Mouse (Mus musculus) brain, embryonic 14.5 days (tissue): ENCODE results near the gene Gbp8. TPM values are rescaled to one million over a fixed set of nuclear protein-coding genes. Genes with fewer than 3 reads are reported as not detected.

Experiments
- DNase-seq: peaks from one replicate; pipeline ENCODE4 v3.0.0-alpha.2; 2011; ENCODE audit warnings: low read depth
- CTCF ChIP-seq: fragments of 200-500 bp; IDR thresholded peaks from 2 replicates; pipeline ENCODE4 v1.5.1; 2012; ENCODE audit warnings: inconsistent platforms, mild to moderate bottlenecking, moderate library complexity, borderline replicate concordance; ENCODE audit not compliant: insufficient read depth, insufficient read length; ENCODE audit errors: extremely low read depth
- POLR2A ChIP-seq: fragments of 200-500 bp; IDR thresholded peaks from 2 replicates; pipeline ENCODE4 v1.6.1; 2012; ENCODE audit warnings: mild to moderate bottlenecking, inconsistent platforms, borderline replicate concordance; ENCODE audit not compliant: poor library complexity, insufficient read depth, insufficient read length, severe bottlenecking; ENCODE audit errors: extremely low read depth
- polyA plus RNA-seq: library from polyadenylated mRNA; depleted of rRNA; stranded (reverse); fragments of >200 nt; gene quantifications from 2 replicates; pipeline ENCODE4 v1.2.3, GENCODE M21; 2012; rRNA removed

Gene Gbp8
- polyA plus RNA-seq, 1 experiment = 1.1 TPM

DNA sequence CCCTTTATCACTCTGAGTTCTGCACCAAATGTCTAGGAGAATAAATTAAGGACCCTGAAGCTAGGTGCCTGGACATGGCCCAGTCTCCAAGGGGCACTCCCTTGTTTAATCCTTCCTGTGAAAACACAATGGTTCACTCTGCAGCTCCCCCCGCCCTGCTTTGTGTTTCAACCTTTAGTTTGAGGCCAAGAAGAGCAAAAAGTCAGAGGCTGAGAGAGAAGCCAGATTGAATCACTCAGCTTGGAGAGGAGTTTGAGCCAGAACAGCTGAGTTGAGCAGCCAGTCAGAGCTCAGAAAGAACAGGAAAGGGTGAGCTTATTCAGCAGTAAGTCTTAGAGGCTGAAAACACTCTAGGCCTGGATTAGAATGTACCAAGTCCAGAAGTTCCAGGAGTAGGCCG, 151.3 kb downstream of the Gbp8 start:
- no peak for TF ChIP-seq POLR2A
- TF ChIP-seq CTCF = no peak
- DNase-seq = no peak

DNA sequence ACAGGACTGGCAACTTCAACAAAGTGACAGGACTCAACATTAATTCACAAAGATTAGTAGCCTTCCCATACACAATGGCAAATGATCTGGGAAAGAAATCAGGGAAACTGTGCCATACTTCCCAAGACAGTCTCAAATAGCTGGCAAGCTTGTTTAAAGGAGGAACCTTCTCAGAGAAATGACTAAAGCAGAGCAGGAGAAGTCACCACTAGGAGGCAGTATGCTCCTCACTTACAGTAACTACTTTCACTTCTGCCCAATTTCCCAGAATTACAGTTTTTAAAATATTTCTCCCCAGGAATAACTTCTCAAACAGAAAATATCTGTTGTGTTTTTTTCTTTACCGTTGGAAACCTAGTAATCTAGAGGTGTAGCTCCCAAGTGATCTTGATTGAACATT, 152.6 kb downstream of the Gbp8 start:
- DNase-seq = peak; percentile 27
- TF ChIP-seq CTCF (no peak), POLR2A (no peak)

DNA sequence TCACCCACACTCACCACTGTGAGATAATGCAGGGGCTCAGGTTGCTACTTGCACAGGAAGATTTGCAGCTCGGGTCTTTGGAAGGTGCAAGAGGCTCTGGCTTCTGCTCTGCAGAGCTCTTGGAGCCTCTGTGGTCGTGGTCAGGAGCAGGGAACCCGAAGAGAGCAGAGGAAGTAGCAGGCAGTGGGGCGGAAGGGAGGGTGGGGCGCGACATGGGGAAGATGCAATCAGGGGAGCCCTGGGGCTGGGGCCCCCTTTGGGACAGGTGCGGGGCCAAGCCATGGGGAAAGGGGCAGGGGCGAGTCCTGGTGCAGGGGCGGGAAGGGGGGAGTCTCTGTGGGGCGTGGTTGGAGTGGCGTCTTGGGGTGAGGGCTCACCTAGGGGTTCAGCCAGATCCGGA, 156.8 kb downstream of the Gbp8 start, which contains the start of gene Abcg3:
Abcg3 (minus strand) TSS at position 184 of the 400 bp plus-strand sequence.
- DNase-seq = no peak
- TF ChIP-seq CTCF (no peak), POLR2A (no peak)

DNA sequence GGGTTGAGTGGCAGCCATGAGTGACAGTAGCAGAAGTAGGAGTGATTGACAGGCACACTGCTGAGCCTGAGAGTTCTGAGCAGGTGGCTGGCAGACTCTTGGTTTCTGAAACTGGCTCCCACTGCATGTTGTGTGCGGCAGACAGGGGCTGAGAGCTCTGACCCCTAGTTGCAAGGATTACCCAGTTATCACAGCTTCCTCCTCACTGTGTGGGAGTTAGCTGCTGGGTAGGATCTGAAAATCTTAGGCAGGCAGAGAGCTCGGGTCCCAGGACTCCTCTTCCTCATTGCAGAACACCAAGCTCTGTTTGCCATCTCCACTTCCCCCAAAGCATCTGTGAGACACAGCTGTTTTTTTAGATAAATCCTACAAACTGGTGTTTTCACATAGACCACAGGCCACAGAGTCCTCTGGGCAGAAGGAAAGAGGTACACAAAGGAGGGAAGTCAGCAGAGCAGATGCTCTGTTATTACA, 160.3 kb downstream of the Gbp8 start:
- no peak for DNase-seq
- TF ChIP-seq CTCF (no peak), POLR2A (no peak)

Other genes starting within 250 kb of the Gbp8 start
- gene Abcg3, start 156.8 kb downstream of the Gbp8 start, polyA plus RNA-seq = 0.27 and 0.35 TPM in 2 replicates
- 0.79 and 1.5 TPM in 2 replicates for gene Gbp9, start within 50 bp of the Gbp8 start, polyA plus RNA-seq
- 1.7 and 2.3 TPM in 2 replicates for gene Gbp4, start within 50 bp of the Gbp8 start, polyA plus RNA-seq
- 0.57 and 0.83 TPM in 2 replicates for gene Gbp10, start 100.0 kb upstream of the Gbp8 start, polyA plus RNA-seq
- 0.59 and 1.3 TPM in 2 replicates for gene Gm43302, start 154.2 kb upstream of the Gbp8 start, polyA plus RNA-seq
- gene Gbp6, start 154.2 kb upstream of the Gbp8 start, polyA plus RNA-seq = 1.3 and 2.1 TPM in 2 replicates